27 mouse cellular contexts compared by ENCODE assay signal in genomic region chr6:137946520-137946919, GRCm38 (mm10).
DNase-seq lines count a peak whose midpoint lies in the region; ATAC-seq lines count a peak whose summit lies in the region.
"Had no signal": no experiment of that assay in that cellular context is flagged by ENCODE, and none has a peak within 500 bp of the region (broad histone marks: within the 10 kb centered on the region; RNA-seq: fewer than 3 reads in every experiment).

No protein-coding gene starts in this region.

- peak; percentile 73 for ATAC-seq in forebrain, embryonic 15.5 days (replicated peaks)
- ATAC-seq in forebrain, embryonic 12.5 days (ENCODE audit: low FRiP score): no peak
- ATAC-seq in forebrain, embryonic 16.5 days: peak; percentile 86
- ATAC-seq: CD4-positive, CD25-positive, alpha-beta regulatory T cell, adult 4 months; hindbrain, embryonic 16.5 days; intestine, embryonic 15.5 days had no signal

- WGBS in forebrain, embryonic 15.5 days: 56% methylated on average over 10 of the region's 10 CpGs
- WGBS in forebrain, embryonic 12.5 days: 77% methylated on average over 10 of the region's 10 CpGs
- 47% methylated on average over 10 of the region's 10 CpGs for WGBS in forebrain, embryonic 16.5 days

- H3K4me3 ChIP-seq in forebrain, embryonic 15.5 days: no peak overlapping the region
- H3K4me3 ChIP-seq in forebrain, embryonic 12.5 days (replicated peaks): no peak overlapping the region
- H3K4me3 ChIP-seq in forebrain, embryonic 16.5 days (replicated peaks; ENCODE audit: low read length): no peak overlapping the region
- H3K4me3 ChIP-seq: embryonic facial prominence, embryonic 12.5 days; embryonic facial prominence, embryonic 15.5 days; heart, embryonic 12.5 days; heart, embryonic 15.5 days; hindbrain, embryonic 10.5 days; hindbrain, embryonic 13.5 days; intestine, embryonic 15.5 days had no signal

- no peak overlapping the region for H3K4me2 ChIP-seq in forebrain, embryonic 15.5 days (replicated peaks)
- H3K4me2 ChIP-seq in forebrain, embryonic 12.5 days: no peak overlapping the region
- no peak overlapping the region for H3K4me2 ChIP-seq in forebrain, embryonic 16.5 days (ENCODE audit: low read length)
- H3K4me2 ChIP-seq: embryonic facial prominence, embryonic 12.5 days; embryonic facial prominence, embryonic 15.5 days; heart, embryonic 12.5 days; heart, embryonic 15.5 days; hindbrain, embryonic 13.5 days; intestine, embryonic 15.5 days had no signal

- H3K9ac ChIP-seq in forebrain, embryonic 15.5 days (replicated peaks): no peak overlapping the region
- H3K9ac ChIP-seq in forebrain, embryonic 12.5 days: no peak overlapping the region
- no peak overlapping the region for H3K9ac ChIP-seq in forebrain, embryonic 16.5 days (replicated peaks; ENCODE audit: low read depth, low read length)
- H3K9ac ChIP-seq: embryonic facial prominence, embryonic 12.5 days; embryonic facial prominence, embryonic 15.5 days; heart, embryonic 12.5 days; heart, embryonic 15.5 days; hindbrain, embryonic 13.5 days; intestine, embryonic 15.5 days had no signal

- no peaks in the 10 kb centered on the region for H3K9me3 ChIP-seq in forebrain, embryonic 15.5 days
- H3K9me3 ChIP-seq in forebrain, embryonic 12.5 days: no peaks in the 10 kb centered on the region
- no peaks in the 10 kb centered on the region for H3K9me3 ChIP-seq in forebrain, embryonic 16.5 days (ENCODE audit: control insufficient read depth, low read length)
- H3K9me3 ChIP-seq: embryonic facial prominence, embryonic 12.5 days; embryonic facial prominence, embryonic 15.5 days; heart, embryonic 12.5 days; heart, embryonic 15.5 days; hindbrain, embryonic 10.5 days; hindbrain, embryonic 13.5 days; intestine, embryonic 15.5 days had no signal

- no peaks in the 10 kb centered on the region for H3K36me3 ChIP-seq in forebrain, embryonic 15.5 days
- no peaks in the 10 kb centered on the region for H3K36me3 ChIP-seq in forebrain, embryonic 12.5 days (replicated peaks)
- H3K36me3 ChIP-seq in forebrain, embryonic 16.5 days (ENCODE audit: control insufficient read depth, insufficient read depth): no peaks in the 10 kb centered on the region
- H3K36me3 ChIP-seq: embryonic facial prominence, embryonic 12.5 days; embryonic facial prominence, embryonic 15.5 days; heart, embryonic 12.5 days; heart, embryonic 15.5 days; hindbrain, embryonic 10.5 days; hindbrain, embryonic 13.5 days; intestine, embryonic 15.5 days had no signal

- H3K27me3 ChIP-seq in forebrain, embryonic 15.5 days: no peaks in the 10 kb centered on the region
- H3K27me3 ChIP-seq in forebrain, embryonic 12.5 days: no peaks in the 10 kb centered on the region
- no peaks in the 10 kb centered on the region for H3K27me3 ChIP-seq in forebrain, embryonic 16.5 days (replicated peaks; ENCODE audit: control insufficient read depth, insufficient read depth, low read length)
- H3K27me3 ChIP-seq: embryonic facial prominence, embryonic 12.5 days; embryonic facial prominence, embryonic 15.5 days; heart, embryonic 12.5 days; heart, embryonic 15.5 days; hindbrain, embryonic 13.5 days; intestine, embryonic 15.5 days had no signal

- DNase-seq in right cerebral cortex, postnatal 10 days (ENCODE audit: low spot score in 2 of 2): peak; percentile 44 to 65
- DNase-seq in right cerebral cortex, adult 2 months (ENCODE audit: low spot score in 2 of 2): no peak
- no peak for DNase-seq in neural tube, embryonic 10.5 days (ENCODE audit: extremely low spot score, low spot score)
- no peak for DNase-seq in kidney, postnatal 10 days
- DNase-seq: adrenal gland, adult 8-10 months; adrenal gland, postnatal 25 days; cerebellum, adult 11 months; cerebellum, adult 2 months; cerebellum, adult 9-11 months; cerebellum, postnatal 25 days; gastrocnemius, postnatal 10 days; gastrocnemius, postnatal 36 days; heart, postnatal 10 days; heart, postnatal 36 days; kidney, adult 11 months had no signal

- H3K4me1 ChIP-seq in forebrain, embryonic 15.5 days: no peaks in the 10 kb centered on the region
- no peaks in the 10 kb centered on the region for H3K4me1 ChIP-seq in forebrain, embryonic 12.5 days
- H3K4me1 ChIP-seq in forebrain, embryonic 16.5 days (replicated peaks; ENCODE audit: control insufficient read depth, insufficient read depth, low read length): no peaks in the 10 kb centered on the region
- H3K4me1 ChIP-seq: embryonic facial prominence, embryonic 12.5 days; embryonic facial prominence, embryonic 15.5 days; hindbrain, embryonic 10.5 days; hindbrain, embryonic 13.5 days; intestine, embryonic 15.5 days had no signal

- H3K27ac ChIP-seq in forebrain, embryonic 15.5 days (replicated peaks): no peak overlapping the region
- no peak overlapping the region for H3K27ac ChIP-seq in forebrain, embryonic 12.5 days
- no peak overlapping the region for H3K27ac ChIP-seq in forebrain, embryonic 16.5 days (ENCODE audit: low read length)
- H3K27ac ChIP-seq: embryonic facial prominence, embryonic 12.5 days; embryonic facial prominence, embryonic 15.5 days; heart, embryonic 15.5 days; hindbrain, embryonic 10.5 days; hindbrain, embryonic 13.5 days; intestine, embryonic 15.5 days had no signal

Comparison
In these comparisons a context has a peak if more than half of its experiments do, and no peak if none do; other contexts are left out.
1. DNase-seq: peak in right cerebral cortex, postnatal 10 days (2 of 2); none in right cerebral cortex, adult 2 months (0 of 2), neural tube, embryonic 10.5 days (single experiment) and kidney, postnatal 10 days (single experiment).